Mouse (Mus musculus) cerebellum, postnatal 25 days (tissue): ENCODE measurements around the gene Pacsin3.

Source experiments
- DNase-seq, 2 experiments: peaks; one replicate each; pipeline ENCODE4 v3.0.0; 2021; ENCODE audit warnings: mixed read lengths in 2 of 2

Pacsin3 gene

DNA sequence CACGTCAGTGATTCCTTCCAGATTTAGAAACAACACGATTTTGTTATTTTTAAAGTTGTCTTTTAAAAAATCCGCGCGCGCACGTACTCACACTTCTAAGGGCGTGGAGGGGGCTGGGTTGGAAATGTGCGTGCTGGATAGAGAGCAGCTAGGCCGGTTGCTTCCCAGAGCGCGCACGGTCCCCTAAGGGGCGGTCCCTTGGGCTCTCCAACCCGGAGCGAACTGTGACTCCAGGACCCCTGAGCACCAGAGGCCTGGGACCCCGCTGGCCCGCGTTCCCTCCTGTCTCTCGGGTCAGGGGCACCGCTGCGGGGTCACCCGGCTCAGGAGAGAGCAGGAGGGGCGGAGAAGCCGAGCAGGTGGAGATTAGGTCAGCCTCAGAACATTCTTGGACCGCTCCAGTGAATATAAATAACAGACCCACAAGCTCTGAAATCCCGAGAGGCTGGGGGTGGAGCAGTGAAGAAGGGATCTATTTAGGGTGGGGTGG, at the start of gene Pacsin3:
Pacsin3 (plus strand) TSS at position 294 of the 490 bp plus-strand sequence.
- peak; percentile 74 to 79 for DNase-seq

- no peak for DNase-seq
Measured at GRCm38 (mm10) chr2:91206254-91206775, 49.4 kb upstream of the Pacsin3 start.

DNA sequence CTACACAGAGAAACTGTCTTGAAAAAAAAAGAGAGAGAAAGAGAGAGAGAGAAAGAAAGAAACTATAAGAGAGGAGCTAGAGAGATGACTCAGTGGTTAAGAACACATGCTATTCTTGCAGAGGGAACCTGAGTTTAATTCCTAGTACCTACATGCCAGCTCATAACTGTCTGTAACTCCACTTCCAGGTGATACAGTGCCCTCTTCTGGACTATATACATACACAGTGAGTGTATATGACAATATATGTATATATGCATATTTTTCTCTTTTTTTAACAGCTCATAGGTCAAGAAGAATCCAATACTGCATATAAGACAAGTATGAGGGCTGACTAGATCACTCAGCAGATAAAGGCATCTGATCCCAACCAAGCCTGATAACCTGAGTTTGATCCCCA, 42.4 kb upstream of the Pacsin3 start:
- DNase-seq = no peak

DNA sequence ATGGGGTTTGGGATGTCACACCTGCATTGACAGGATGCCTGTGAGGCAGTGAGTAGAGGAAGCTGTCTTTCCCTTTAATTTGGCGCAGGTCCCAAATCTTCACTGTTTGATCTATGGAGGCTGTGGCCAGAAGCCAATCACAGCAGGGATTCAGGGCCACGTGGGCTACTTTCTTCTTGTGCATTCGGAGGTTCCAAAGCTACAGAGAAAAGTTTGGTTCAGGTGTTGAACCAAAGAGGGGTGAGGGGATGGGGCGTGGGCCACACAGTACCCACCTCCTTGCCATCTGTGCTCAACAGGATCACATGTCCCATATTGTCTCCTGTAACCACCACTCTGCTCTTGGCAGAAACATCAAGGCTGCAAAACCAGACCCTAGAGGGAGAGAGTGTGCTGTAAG, 38.7 kb upstream of the Pacsin3 start:
- peak; percentile 49 to 66 for DNase-seq

- no peak for DNase-seq
Measured at GRCm38 (mm10) chr2:91220501-91220900, 35.3 kb upstream of the Pacsin3 start.

- DNase-seq = peak in 1 of 2 experiments; percentile 15
Measured at GRCm38 (mm10) chr2:91223614-91224013, 32.1 kb upstream of the Pacsin3 start.

GRCm38 (mm10) chr2:91229735-91230134, 26.0 kb upstream of the Pacsin3 start:
- no peak for DNase-seq

GRCm38 (mm10) chr2:91236601-91237510, 18.9 kb upstream of the Pacsin3 start, which contains the start of gene Ddb2:
Ddb2 (minus strand) TSS chr2:91236982.
- peak; percentile 92 to 98 for DNase-seq

DNA sequence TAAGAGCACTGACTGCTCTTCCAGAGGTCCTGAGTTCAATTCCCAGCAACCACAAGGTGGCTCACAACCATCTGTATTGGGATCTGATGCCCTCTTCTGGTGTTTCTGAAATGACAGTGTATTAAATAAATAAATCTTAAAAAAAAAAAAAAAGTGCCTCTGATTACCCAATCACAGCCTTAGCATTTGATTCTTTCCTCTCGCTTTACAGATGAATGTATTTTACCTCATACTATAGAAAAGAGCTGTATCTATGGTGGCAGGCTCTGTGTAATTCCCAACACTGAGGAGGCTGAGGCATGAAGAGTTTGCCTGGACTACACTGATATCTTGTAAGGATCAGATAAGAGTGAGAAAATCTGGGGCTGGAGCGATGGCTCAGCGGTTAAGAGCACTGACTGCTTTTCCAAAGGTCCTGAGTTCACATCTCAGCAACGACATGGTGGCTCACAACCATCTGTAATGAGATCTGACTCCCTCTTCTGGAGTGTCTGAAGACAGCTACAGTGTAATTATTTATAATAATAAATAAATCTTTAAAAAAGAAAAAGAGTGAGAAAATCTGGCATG, 18.2 kb upstream of the Pacsin3 start:
- peak; percentile 25 to 32 for DNase-seq

GRCm38 (mm10) chr2:91242547-91242946, 13.2 kb upstream of the Pacsin3 start:
- no peak for DNase-seq

DNA sequence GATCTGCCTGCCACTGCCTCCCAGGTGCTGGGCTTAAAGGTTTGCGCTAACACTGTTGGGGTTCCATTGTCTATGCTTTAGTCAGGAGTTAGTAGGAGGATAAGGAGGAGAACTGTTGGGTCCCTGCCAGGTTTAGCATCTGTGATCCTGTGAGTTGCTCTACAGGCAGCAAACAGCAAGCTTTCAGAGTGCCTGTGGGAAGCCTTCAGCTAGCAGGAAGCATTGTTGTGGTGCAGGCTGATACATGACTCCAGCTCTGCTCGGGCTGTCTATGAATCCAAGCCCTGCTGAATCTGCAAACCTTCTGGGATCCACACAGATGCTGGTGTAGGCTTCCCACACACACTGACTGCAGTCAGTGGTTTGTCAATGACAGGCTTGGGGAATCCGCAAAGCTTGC, 12.3 kb upstream of the Pacsin3 start:
- peak; percentile 49 to 65 for DNase-seq

DNA sequence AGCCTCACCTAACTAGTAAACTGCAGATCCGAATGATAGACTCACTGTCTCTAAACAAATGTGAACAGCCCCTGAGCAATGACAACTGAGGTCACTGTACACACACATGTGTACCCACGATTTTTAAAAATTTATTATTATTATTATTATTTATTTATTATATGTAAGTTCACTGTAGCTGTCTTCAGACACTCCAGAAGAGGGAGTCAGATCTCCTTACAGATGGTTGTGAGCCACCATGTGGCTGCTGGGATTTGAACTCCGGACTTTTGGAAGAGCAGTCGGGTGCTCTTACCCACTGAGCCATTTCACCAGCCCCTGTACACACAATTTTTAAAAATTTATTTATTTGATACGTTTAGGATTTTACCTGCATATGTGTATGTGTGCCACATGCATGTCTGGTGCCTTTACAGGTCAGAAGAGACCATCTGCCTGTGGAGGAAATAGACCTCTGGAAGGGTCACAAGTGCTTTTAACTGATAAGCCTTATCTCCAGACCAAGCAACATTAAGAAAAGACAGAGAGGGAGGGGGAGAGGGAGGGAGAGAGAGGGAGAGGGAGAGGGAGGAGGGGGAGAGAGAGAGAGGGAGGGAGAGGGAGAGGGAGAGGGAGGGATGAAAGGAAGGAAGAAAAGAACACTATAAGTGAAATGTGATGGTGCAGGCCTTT, 11.1 kb upstream of the Pacsin3 start:
- no peak for DNase-seq

GRCm38 (mm10) chr2:91248366-91248765, 7.4 kb upstream of the Pacsin3 start:
- DNase-seq = no peak

DNA sequence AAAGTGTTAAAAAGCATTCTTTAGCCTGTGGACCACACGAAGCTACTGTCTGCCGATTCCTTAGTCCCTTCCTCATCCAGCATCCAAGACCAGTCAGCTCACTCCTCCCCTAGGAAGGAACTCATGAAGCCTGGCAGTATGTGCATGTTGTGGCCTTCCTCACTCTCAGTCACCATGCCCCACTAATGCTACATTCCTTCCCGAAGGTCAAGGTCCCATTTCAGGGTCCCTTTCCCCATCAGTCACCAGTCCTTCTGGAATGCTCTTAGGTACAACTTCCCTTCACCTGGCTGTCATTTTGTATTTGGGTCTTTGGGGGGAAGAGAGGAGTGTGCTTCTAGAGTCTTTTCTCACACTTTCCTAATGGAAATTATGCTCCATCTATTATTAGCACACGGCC, 3.8 kb upstream of the Pacsin3 start:
- no peak for DNase-seq

GRCm38 (mm10) chr2:91252512-91252911, 3.2 kb upstream of the Pacsin3 start:
- no peak for DNase-seq

- DNase-seq = no peak
Measured at GRCm38 (mm10) chr2:91254725-91255380, 901 bp upstream of the Pacsin3 start.

DNA sequence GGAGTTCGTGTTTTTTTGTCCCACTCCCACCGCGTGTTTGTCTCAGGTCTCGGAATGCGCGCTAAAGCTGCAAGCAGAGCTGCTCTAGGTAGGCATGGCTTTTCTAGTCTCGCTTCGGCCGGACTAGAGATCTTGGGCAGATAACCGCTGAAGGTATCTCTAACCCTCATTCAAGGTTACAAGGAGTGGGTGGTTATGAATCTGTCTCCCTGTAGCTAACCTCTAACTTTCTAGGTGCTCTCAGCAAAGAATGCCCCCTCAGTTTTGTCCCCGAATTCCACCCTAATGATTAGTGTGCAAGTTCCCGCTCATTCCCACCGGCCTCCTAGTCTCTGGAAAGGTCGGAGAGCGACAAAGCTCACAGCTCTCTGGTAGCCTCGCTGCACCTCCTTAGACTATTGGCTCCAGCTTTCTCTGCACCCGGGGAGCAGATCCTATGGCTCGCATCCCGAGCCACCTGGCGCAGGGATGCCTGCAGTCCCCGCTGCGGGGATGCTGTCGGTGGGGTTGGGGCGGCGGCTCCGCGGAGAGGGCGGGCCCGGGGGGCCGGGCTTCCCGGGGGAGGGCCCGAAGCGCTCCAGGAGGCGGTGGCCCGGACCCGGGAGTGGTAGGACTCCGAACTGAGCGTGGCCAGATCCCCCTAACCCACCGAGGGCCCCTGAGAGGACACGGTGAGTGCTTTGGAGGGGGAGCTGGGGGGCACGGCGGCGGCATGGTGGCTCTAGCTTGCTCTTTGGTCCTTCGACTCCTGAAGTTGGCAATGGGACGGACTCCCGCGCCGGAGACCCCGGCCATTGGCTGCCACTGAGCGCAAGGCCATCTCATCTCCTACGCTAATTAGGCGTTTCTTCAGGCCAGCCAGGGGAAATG, 737 bp downstream of the Pacsin3 start:
- peak; percentile 82 to 86 for DNase-seq

GRCm38 (mm10) chr2:91257126-91257980, 1.6 kb downstream of the Pacsin3 start:
- peak; percentile 65 to 66 for DNase-seq

GRCm38 (mm10) chr2:91258054-91258453, 2.3 kb downstream of the Pacsin3 start:
- peak; percentile 68 to 75 for DNase-seq

- DNase-seq = no peak
Measured at GRCm38 (mm10) chr2:91258830-91259229, 3.1 kb downstream of the Pacsin3 start.
